Mouse (Mus musculus): Measurements from ENCODE around the gene Slc34a2.

The Slc34a2 gene

GRCm38 (mm10) chr5:53108668-53109067 lies 70.8 kb downstream of the Slc34a2 start:
- DNase-seq (ENCODE audit: low read depth, low spot score): no peak

DNA sequence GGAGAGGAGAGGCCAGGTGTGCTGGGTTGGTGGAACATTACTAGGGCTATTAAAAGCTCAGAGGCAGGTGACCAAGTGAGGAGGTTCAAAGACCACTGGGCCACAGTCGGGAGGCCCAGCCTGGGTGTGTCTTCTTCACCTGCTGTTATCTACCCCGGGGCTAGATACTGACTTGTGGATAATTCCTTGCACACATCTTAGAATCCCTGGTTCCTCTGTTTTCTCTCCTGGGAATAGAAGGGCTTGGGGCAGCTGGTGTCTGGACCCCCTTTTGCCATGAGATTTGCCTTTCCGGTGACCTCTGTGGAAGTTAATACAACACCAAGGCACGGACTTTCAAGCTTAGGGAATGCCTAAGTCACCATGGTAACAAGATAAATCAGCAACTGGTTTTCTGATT lies 72.3 kb downstream of the Slc34a2 start:
- DNase-seq (ENCODE audit: low read depth, low spot score): no peak

GRCm38 (mm10) chr5:53111036-53111435 lies 73.2 kb downstream of the Slc34a2 start:
- no peak for DNase-seq (ENCODE audit: low read depth, low spot score)

GRCm38 (mm10) chr5:53112942-53113341 lies 75.1 kb downstream of the Slc34a2 start:
- DNase-seq (ENCODE audit: low read depth, low spot score): peak; percentile 47

GRCm38 (mm10) chr5:53114616-53115267 lies 76.9 kb downstream of the Slc34a2 start:
- DNase-seq (ENCODE audit: low read depth, low spot score): no peak

DNA sequence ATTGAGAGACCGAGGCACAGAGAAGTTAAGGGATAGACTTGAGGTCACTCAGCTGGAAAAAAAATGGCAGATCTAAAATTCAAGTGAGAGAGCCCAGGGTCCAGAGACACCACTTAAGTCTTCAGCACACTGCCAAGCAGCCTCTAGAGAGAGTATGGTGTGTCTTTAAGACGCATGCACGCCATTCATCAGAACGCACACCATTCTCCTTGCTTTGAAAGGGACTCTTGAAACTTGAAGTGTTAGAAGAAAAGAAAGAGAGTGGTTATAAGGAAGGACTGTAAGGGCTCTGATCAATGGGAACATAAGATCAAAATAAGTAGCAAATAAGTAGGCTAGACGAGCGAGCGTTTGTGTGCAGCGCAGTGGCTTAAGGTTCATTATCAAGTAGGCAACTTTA lies 80.3 kb downstream of the Slc34a2 start:
- DNase-seq (ENCODE audit: low read depth, low spot score): no peak

GRCm38 (mm10) chr5:53119689-53120088 lies 81.8 kb downstream of the Slc34a2 start:
- no peak for DNase-seq (ENCODE audit: low read depth, low spot score)
